Mouse (Mus musculus): ENCODE data around the gene Arhgef6. TPM values are rescaled to one million over a fixed set of nuclear protein-coding genes. Genes with fewer than 3 reads are reported as not detected.

Arhgef6 gene
- polyA plus RNA-seq, 1 experiment from 2014 or later: 6.5 TPM

DNA sequence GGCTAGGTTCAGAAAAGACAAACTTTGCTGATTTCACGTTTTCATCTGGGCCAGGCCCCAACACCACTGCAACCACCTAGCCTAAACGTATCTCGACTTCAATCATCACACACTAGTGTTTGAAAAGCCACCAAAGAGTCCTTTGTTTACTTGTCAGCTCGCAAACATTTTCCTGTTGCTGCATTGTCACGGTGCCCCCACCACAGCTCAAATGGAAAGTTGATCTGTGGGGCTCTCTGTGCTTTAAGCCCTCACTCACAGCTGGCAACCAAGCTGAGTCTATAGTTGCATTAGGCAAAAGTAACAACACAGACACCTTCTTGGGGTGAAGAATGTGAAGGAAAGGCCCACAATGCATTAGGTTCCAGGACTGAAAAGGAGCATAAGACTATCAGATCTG lies 122.3 kb downstream of the Arhgef6 start:
- Histone ChIP-seq H3K36me3 (replicated peaks) (no peaks in the 10 kb centered on the region), H3K9ac (no peak overlapping the region), H3K27ac (no peak overlapping the region), H3K4me2 (no peak overlapping the region), H3K4me1 (no peaks in the 10 kb centered on the region), H3K4me3 (no peak overlapping the region), H3K9me3 (no peaks in the 10 kb centered on the region), H3K27me3 (replicated peaks) (no peaks in the 10 kb centered on the region)
- ATAC-seq (replicated peaks): no peak
- 66% methylated on average over 5 of the region's 5 CpGs for WGBS

DNA sequence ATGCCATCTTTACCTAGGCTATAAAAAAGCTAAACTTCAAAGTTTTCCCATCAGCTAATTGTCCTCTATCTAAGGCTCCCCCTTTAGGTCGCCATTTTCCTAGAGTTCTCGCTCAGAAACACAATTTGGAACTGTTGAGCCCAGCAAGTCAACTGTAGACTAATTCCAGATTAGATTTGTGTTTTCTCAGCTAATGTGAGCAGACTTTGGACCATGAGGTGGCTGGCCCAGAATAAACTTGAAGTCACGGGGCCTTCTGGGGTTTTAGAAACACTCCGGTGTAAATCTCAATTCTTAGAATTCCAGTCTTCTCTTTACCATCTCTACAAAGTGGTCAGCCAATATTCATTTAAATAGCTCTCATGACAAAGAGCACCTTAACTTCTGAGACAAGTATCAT lies 123.0 kb downstream of the Arhgef6 start:
- no peak for ATAC-seq (replicated peaks)
- WGBS: 91% methylated on average over 4 of the region's 4 CpGs

DNA sequence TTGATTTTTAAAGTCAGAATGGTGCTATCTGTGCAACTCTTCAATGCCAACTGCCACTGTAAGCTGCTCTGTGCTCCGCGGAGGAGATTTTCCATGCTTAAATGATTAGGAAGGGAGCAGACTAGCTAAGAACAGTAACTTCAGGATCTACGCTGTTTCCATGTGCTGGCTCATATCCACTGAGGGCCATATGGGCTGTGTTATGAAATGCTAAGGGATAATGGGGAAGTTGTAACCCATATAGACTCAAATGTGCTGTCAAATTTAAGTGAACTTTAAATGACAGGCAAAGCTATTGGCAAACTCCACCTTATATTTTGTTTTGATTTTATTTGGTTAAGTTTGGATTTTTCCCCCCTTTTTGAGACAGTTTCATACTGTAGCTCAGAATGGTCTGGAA lies 125.7 kb downstream of the Arhgef6 start:
- no peak overlapping the region for H3K27ac ChIP-seq
- no peaks in the 10 kb centered on the region for H3K36me3 ChIP-seq (replicated peaks)
- WGBS: 84% methylated on average over 3 of the region's 3 CpGs
- no peaks in the 10 kb centered on the region for H3K27me3 ChIP-seq (replicated peaks)
- ATAC-seq (replicated peaks): no peak
- no peak overlapping the region for H3K4me3 ChIP-seq
- no peaks in the 10 kb centered on the region for H3K4me1 ChIP-seq
- H3K9ac ChIP-seq: no peak overlapping the region
- H3K4me2 ChIP-seq: no peak overlapping the region
- no peaks in the 10 kb centered on the region for H3K9me3 ChIP-seq

More for the DNA sequence above, 123.0 kb downstream of the Arhgef6 start:
- H3K4me3 ChIP-seq: no peak overlapping the region
- H3K36me3 ChIP-seq (replicated peaks): no peaks in the 10 kb centered on the region
- H3K9me3 ChIP-seq: no peaks in the 10 kb centered on the region
- H3K4me1 ChIP-seq: no peaks in the 10 kb centered on the region
- no peak overlapping the region for H3K27ac ChIP-seq
- H3K27me3 ChIP-seq (replicated peaks): no peaks in the 10 kb centered on the region
- no peak overlapping the region for H3K9ac ChIP-seq
- no peak overlapping the region for H3K4me2 ChIP-seq

DNA sequence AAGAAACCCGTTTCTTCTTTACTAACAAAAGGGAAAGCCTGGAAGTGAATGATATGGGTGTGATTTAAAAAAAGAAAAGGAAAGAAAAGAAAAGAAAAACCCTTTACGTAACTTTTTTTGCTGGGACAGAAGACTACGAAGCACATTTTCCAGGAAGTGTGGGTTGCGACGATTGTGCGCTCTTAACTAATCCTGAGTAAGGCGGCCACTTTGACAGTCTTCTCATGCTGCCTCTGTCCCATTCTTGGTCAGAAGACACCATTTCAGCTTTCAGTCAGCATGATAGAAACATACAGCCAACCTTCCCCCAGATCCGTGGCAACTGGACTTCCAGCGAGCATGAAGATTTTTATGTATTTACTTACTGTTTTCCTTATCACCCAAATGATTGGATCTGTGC lies 126.7 kb downstream of the Arhgef6 start, which contains the start of gene Cd40lg:
Gene Cd40lg, plus strand, starts transcription at position 268 of the 400 bp plus-strand sequence.
- 88% methylated on average over 9 of the region's 9 CpGs for WGBS
- H3K36me3 ChIP-seq (replicated peaks): no peaks in the 10 kb centered on the region
- no peaks in the 10 kb centered on the region for H3K4me1 ChIP-seq
- H3K27me3 ChIP-seq (replicated peaks): no peaks in the 10 kb centered on the region
- no peaks in the 10 kb centered on the region for H3K9me3 ChIP-seq
- H3K9ac ChIP-seq: no peak within 1 kb of the TSS
- H3K4me3 ChIP-seq: no peak within 1 kb of the TSS
- no peak within 1 kb of the TSS for H3K27ac ChIP-seq
- no peak for ATAC-seq (replicated peaks)
- H3K4me2 ChIP-seq: no peak within 1 kb of the TSS

DNA sequence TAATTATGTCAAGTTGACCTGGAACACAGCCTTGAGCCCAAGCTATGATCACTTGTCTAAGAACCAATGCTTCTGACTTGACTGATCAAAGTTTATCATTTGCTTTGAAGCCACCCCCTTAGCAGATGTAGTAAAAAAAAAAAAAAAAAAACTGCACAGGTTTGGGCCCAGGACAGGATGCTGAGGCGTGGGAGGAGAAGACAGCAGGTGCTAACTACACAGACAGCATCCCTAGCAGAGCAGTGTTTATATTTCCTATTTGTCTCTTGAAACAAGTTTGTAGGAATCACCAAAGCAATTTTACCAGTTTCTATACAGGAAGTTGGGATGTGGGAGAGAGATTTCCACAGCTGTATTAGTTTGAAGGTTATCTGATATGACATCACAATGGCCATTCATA lies 127.9 kb downstream of the Arhgef6 start:
- H3K36me3 ChIP-seq (replicated peaks): no peaks in the 10 kb centered on the region
- ATAC-seq (replicated peaks): no peak
- no peaks in the 10 kb centered on the region for H3K27me3 ChIP-seq (replicated peaks)
- H3K27ac ChIP-seq: no peak overlapping the region
- no peak overlapping the region for H3K4me3 ChIP-seq
- H3K4me2 ChIP-seq: no peak overlapping the region
- no peaks in the 10 kb centered on the region for H3K9me3 ChIP-seq
- H3K9ac ChIP-seq: no peak overlapping the region
- H3K4me1 ChIP-seq: no peaks in the 10 kb centered on the region
- WGBS: 75% methylated on average over 1 of the region's 1 CpGs

DNA sequence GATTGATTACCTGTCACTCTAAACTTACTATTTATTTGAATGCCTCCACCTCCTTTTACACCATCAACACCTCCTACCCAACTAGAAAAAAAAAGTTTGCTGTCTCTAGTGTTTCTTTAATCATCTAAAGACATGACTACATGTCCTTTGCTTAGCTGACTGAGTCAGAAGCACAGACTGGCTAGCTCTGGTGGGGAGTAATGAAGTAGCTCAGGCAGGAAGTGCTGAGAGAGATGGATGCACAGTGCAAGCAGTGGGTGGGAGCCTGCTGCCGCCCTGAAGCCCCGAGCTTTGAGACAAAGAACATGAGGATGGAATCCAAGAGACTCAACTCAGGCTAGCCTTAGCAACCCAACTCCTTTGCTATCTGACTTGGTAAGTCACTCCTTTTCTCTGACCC lies 138.1 kb downstream of the Arhgef6 start:
- 77% methylated on average over 2 of the region's 2 CpGs for WGBS

DNA sequence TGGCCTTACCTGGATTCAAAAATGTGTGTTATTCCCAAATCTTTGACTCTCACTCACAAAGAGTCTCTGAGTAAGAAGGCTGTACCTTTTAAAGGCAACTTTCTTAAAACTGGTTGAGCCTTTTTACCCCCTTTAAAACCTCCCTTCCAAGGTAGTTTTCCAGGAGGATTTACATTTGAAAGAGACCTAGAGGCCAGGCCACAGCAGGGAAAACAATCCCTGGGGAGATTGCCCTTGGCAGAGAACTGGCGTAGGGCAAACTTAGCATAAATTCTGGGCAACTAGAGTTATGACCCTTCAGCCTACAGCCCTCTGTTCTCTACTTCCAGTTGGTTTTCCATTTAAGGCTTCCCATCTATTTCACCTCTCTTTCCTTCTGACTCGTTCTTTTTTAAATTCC lies 140.5 kb downstream of the Arhgef6 start:
- 55% methylated on average over 2 of the region's 2 CpGs for WGBS
- Histone ChIP-seq H3K4me2 (no peak overlapping the region), H3K4me3 (no peak overlapping the region), H3K27ac (no peak overlapping the region), H3K9ac (no peak overlapping the region), H3K9me3 (no peaks in the 10 kb centered on the region), H3K4me1 (no peaks in the 10 kb centered on the region), H3K27me3 (replicated peaks) (no peaks in the 10 kb centered on the region), H3K36me3 (replicated peaks) (no peaks in the 10 kb centered on the region)
- no peak for ATAC-seq (replicated peaks)

More for the DNA sequence above, 138.1 kb downstream of the Arhgef6 start:
- Histone ChIP-seq H3K27ac (no peak overlapping the region), H3K4me1 (no peaks in the 10 kb centered on the region), H3K36me3 (replicated peaks) (no peaks in the 10 kb centered on the region), H3K4me3 (no peak overlapping the region), H3K27me3 (replicated peaks) (no peaks in the 10 kb centered on the region), H3K9me3 (no peaks in the 10 kb centered on the region), H3K4me2 (no peak overlapping the region), H3K9ac (no peak overlapping the region)
- ATAC-seq (replicated peaks): no peak

DNA sequence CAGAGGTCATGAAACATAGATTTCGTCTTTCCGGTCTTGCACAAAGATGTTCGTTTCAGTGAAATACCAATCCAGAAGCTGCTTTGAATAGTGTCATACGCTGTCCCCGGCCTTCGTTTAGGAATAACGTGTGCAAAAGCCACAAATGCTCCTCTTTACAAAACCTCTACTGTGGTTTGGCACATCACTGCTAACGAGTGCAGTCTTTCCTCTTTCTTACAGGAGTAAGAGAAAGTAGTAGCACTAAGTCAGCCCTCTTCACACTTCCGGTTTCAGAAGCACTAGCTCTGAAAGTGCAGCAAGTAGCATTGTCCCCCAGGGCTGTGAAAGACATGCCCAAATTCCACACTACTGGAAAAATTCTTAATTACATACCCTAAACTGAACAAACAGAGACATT lies 142.2 kb downstream of the Arhgef6 start:
- no peaks in the 10 kb centered on the region for H3K36me3 ChIP-seq (replicated peaks)
- no peaks in the 10 kb centered on the region for H3K4me1 ChIP-seq
- H3K9me3 ChIP-seq: no peaks in the 10 kb centered on the region
- H3K9ac ChIP-seq: no peak overlapping the region
- no peak overlapping the region for H3K4me3 ChIP-seq
- 83% methylated on average over 9 of the region's 9 CpGs for WGBS
- H3K4me2 ChIP-seq: no peak overlapping the region
- no peaks in the 10 kb centered on the region for H3K27me3 ChIP-seq (replicated peaks)
- no peak for ATAC-seq (replicated peaks)
- H3K27ac ChIP-seq: no peak overlapping the region

DNA sequence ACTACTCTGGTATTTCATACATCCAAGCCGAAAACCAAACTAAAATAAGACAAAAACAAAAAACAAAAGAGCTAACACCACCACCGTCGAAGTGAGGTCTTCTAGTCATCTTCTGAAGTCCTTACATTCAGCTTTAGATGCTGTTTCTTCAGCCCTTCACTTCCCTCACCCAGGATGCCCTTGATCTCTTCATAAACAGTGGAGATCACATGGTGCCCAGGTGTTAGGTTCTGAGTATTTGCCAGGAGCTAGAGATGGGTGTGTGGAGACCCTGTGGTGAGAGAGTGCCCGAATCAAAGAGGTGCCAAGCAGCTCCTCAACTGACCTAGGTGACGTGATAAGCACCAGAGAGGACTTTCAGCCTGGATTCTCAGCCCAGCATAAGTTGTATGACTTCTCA lies 149.2 kb downstream of the Arhgef6 start:
- WGBS: 81% methylated on average over 5 of the region's 5 CpGs
- Histone ChIP-seq H3K9me3 (no peaks in the 10 kb centered on the region), H3K36me3 (replicated peaks) (no peaks in the 10 kb centered on the region), H3K4me2 (no peak overlapping the region), H3K4me3 (no peak overlapping the region), H3K27me3 (replicated peaks) (no peaks in the 10 kb centered on the region), H3K9ac (no peak overlapping the region), H3K4me1 (no peaks in the 10 kb centered on the region), H3K27ac (no peak overlapping the region)
- ATAC-seq (replicated peaks): no peak

DNA sequence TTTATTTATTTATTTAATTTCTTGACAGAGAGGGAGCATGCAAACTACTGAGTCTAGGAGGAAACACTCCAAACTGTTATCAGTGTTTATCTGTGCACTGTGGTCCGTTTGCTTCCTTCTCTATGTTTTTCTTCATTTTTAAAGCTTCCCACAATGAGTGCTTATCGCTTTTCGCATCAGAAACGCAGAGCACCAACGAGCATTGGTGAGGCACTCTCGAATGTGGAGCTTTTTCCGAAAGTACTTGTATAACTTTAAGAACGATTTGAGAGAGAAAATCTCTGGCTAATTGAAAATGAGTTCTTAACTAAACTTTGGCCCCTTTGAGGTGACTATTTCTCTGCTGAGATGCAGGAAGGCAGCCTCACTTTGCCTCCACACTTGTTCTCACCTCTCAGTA lies 151.2 kb downstream of the Arhgef6 start:
- ATAC-seq (replicated peaks): no peak
- H3K36me3 ChIP-seq (replicated peaks): no peaks in the 10 kb centered on the region
- no peak overlapping the region for H3K9ac ChIP-seq
- H3K9me3 ChIP-seq: no peaks in the 10 kb centered on the region
- H3K27ac ChIP-seq: no peak overlapping the region
- no peak overlapping the region for H3K4me3 ChIP-seq
- no peaks in the 10 kb centered on the region for H3K27me3 ChIP-seq (replicated peaks)
- no peaks in the 10 kb centered on the region for H3K4me1 ChIP-seq
- no peak overlapping the region for H3K4me2 ChIP-seq
- WGBS: 87% methylated on average over 8 of the region's 8 CpGs

DNA sequence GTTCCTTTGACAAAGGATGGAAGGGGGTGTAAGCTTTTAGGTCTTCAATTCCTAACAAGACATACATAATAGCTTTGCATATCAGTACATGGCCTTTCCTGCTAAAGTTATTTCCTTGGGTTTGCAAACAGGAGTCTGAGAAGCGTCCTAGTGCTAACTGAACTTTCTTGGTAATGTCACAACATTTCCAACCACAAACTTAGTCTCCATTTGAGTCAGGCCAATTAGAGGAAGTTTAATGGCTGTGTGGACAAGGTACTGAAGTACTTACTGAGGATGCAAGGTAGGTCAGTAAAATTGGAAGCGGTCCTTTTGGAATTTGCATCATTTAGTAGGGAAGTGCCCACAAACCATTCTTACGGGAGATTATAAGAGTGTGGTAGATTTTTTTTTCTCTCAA lies 155.2 kb downstream of the Arhgef6 start:
- no peak for ATAC-seq (replicated peaks)
- Histone ChIP-seq H3K36me3 (replicated peaks) (no peaks in the 10 kb centered on the region), H3K9me3 (no peaks in the 10 kb centered on the region), H3K27ac (no peak overlapping the region), H3K27me3 (replicated peaks) (no peaks in the 10 kb centered on the region), H3K9ac (no peak overlapping the region), H3K4me1 (no peaks in the 10 kb centered on the region), H3K4me3 (no peak overlapping the region), H3K4me2 (no peak overlapping the region)
- WGBS: 91% methylated on average over 3 of the region's 3 CpGs

DNA sequence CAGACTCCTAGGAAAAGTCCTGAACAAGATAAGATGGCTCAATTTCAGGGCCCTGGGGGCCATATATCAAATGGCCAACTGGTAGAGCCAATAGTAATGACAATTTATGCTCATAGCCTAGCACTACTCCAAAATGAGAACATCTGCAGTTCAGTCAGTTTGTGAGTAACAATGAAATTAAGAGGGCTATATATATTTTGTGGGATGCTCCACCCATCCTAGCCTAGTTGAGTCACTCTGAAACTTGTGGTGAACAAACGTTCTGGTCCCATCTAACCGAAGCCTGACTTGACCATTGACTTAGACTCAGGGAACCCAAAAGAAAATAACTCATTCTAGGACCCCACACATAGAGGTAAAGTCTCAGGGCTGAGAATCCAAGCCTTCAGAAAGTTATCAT lies 156.1 kb downstream of the Arhgef6 start:
- Histone ChIP-seq H3K9me3 (no peaks in the 10 kb centered on the region), H3K9ac (no peak overlapping the region), H3K27ac (no peak overlapping the region), H3K27me3 (replicated peaks) (no peaks in the 10 kb centered on the region), H3K36me3 (replicated peaks) (no peaks in the 10 kb centered on the region), H3K4me1 (no peaks in the 10 kb centered on the region), H3K4me3 (no peak overlapping the region), H3K4me2 (no peak overlapping the region)
- ATAC-seq (replicated peaks): no peak
- 89% methylated on average over 2 of the region's 2 CpGs for WGBS
